Mouse (Mus musculus) liver, adult 10 weeks (tissue): ENCODE measurements around the gene Gcnt1. TPM values are rescaled to one million over a fixed set of nuclear protein-coding genes. Genes with fewer than 3 reads are reported as not detected.

ENCODE experiments used
- polyA plus RNA-seq: library from polyadenylated mRNA; stranded (reverse); fragments of 350-450 nt; fragmentation: Illumina TruSeq; extraction: RNeasy Lipid Tissue Mini Kit (QIAGEN cat#74804); gene quantifications from one replicate; pipeline ENCODE4 v1.2.3, GENCODE M21; 2014; ENCODE audit warnings: low read depth, low replicate concordance

The Gcnt1 gene
- 0.40 TPM for polyA plus RNA-seq

DNA sequence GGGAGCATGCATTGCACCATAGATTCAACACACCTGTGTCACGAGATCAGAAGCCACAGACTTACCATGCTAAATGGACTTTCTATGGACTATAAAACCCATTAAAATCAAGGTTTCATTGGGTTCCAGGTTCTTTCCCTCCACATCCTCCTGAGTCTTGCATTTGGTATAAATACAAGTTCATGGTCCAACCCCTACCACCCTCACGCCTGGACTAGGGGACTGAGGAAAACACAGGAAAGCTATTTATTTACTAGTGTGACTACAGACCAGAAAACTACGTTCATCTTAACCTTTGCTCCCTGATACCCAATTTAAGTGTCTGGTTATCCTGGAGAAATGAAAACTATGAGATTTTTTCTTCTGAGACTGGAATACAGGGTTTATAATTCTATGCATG lies at the start of gene Gcnt1:
Gcnt1 (minus strand) TSS at position 144 of the 400 bp plus-strand sequence.

DNA sequence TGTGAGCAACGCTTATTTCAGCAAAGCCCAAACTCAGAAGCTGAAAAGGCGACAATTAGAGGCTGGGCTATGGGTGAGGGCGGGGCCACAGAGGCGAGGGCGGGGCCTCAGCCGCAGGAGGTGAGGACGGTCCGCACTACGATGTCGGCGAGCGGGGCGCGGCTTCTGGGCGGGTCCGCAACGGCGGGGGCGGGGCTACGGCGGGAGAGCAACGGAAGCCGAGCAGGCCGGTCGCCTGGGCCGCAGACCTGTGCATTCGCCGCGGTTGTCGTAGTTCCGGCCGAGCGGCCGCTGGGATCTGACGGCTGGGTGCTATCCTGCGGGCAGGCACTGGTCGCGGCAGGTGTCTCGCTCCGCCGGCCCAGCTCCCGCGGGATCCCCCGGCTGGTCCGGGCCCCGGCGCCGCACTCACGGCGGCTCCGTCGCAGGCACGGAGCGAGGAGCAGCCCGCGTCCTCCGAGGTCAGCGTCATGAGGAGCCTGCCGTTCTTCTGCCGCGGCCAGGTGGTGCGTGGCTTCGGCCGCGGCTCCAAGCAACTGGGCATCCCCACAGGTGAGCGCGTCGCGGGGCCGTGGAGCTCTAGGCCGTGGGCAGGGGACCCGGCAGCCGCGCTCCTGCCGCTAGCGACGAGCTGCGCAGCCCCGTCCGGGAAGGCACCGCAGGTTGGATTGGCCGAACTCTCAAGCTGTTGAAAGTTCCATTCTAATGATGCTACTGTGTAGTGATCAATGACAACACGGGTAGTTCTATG lies 21.4 kb upstream of the Gcnt1 start, which contains the start of gene Rfk:
Rfk (plus strand) TSS at position 203 of the 751 bp plus-strand sequence.

Other genes starting within 250 kb of the Gcnt1 start
- gene Rfk, start 21.2 kb upstream of the Gcnt1 start, polyA plus RNA-seq = 214 TPM